ENCODE assay signal across 23 mouse cellular contexts in the genomic region with DNA sequence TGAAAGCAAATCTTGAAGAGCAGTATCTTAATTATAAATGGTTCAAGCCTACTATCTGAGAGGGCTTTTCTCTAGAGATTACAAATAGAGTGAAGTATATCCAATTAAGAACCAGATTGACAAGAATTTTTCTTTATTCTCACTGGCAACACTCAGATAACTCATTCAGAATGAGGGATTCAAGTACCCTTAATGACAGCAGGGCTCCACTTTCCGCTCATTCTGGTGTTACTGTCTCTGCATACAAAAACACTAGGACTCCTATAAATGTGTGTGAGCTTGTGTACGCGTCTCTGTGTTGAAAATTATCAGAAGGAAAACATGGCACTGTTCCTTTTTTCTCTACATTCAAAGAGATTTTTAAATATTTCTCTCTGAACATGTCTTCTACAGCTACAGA.
DNase-seq lines count a peak whose midpoint lies in the region; ATAC-seq and TF ChIP-seq lines count a peak whose summit lies in the region.
"Had no signal": no experiment of that assay in that cellular context is flagged by ENCODE, and none has a peak within 500 bp of the region (broad histone marks: within the 10 kb centered on the region; RNA-seq: fewer than 3 reads in every experiment).

No protein-coding gene starts in this region.

- H3K4me1 ChIP-seq in forebrain, embryonic 13.5 days = no peaks in the 10 kb centered on the region
- H3K4me1 ChIP-seq in forebrain, embryonic 12.5 days = no peaks in the 10 kb centered on the region
- no peaks in the 10 kb centered on the region for H3K4me1 ChIP-seq in forebrain, embryonic 16.5 days (replicated peaks; ENCODE audit: control insufficient read depth, insufficient read depth, low read length)
- H3K4me1 ChIP-seq in forebrain, embryonic 10.5 days = no peaks in the 10 kb centered on the region
- no peaks in the 10 kb centered on the region for H3K4me1 ChIP-seq in midbrain, embryonic 14.5 days (ENCODE audit: control insufficient read depth, insufficient read depth, low read length)
- no peaks in the 10 kb centered on the region for H3K4me1 ChIP-seq in midbrain, embryonic 13.5 days (replicated peaks)
- H3K4me1 ChIP-seq: embryonic facial prominence, embryonic 10.5 days; embryonic facial prominence, embryonic 12.5 days had no signal

- peak; percentile 36; the same call in 1 of the 2 replicates for ATAC-seq in forebrain, embryonic 13.5 days
- ATAC-seq in forebrain, embryonic 12.5 days (ENCODE audit: low FRiP score) = no peak
- ATAC-seq in forebrain, embryonic 16.5 days = peak; percentile 38; the same call in 1 of the 2 replicates
- peak; percentile 20; the same call in 1 of the 2 replicates for ATAC-seq in midbrain, embryonic 14.5 days (ENCODE audit: low FRiP score, low TSS enrichment)
- ATAC-seq in midbrain, embryonic 13.5 days = no peak
- ATAC-seq: activated CD4-positive, CD25-positive, alpha-beta regulatory T cell, adult 4 months; CD4-positive, CD25-positive, alpha-beta regulatory T cell, adult 4 months; Patski had no signal

- no peak for TF ChIP-seq CTCF in brain, embryonic 14.5 days (IDR thresholded peaks at IDR 0.05; ENCODE audit: borderline replicate concordance, extremely low read depth, insufficient read depth, insufficient read length)

- no peaks in the 10 kb centered on the region for H3K27me3 ChIP-seq in forebrain, embryonic 13.5 days
- H3K27me3 ChIP-seq in forebrain, embryonic 12.5 days = no peaks in the 10 kb centered on the region
- H3K27me3 ChIP-seq in forebrain, embryonic 16.5 days (replicated peaks; ENCODE audit: control insufficient read depth, insufficient read depth, low read length) = no peaks in the 10 kb centered on the region
- no peaks in the 10 kb centered on the region for H3K27me3 ChIP-seq in forebrain, embryonic 10.5 days (ENCODE audit: poor library complexity, severe bottlenecking)
- no peaks in the 10 kb centered on the region for H3K27me3 ChIP-seq in midbrain, embryonic 14.5 days (ENCODE audit: control insufficient read depth, insufficient read depth, low read length)
- no peaks in the 10 kb centered on the region for H3K27me3 ChIP-seq in midbrain, embryonic 13.5 days
- H3K27me3 ChIP-seq: CH12.LX; embryonic facial prominence, embryonic 12.5 days; Patski had no signal

- H3K4me3 ChIP-seq in forebrain, embryonic 13.5 days = no peak overlapping the region
- H3K4me3 ChIP-seq in forebrain, embryonic 12.5 days (replicated peaks) = no peak overlapping the region
- no peak overlapping the region for H3K4me3 ChIP-seq in forebrain, embryonic 16.5 days (replicated peaks; ENCODE audit: low read length)
- H3K4me3 ChIP-seq in forebrain, embryonic 10.5 days = no peak overlapping the region
- H3K4me3 ChIP-seq in midbrain, embryonic 14.5 days (replicated peaks; ENCODE audit: low read depth, low read length) = no peak overlapping the region
- no peak overlapping the region for H3K4me3 ChIP-seq in midbrain, embryonic 13.5 days (replicated peaks)
- H3K4me3 ChIP-seq: embryonic facial prominence, embryonic 10.5 days; embryonic facial prominence, embryonic 12.5 days had no signal

- H3K36me3 ChIP-seq in forebrain, embryonic 13.5 days (ENCODE audit: poor library complexity, severe bottlenecking) = no peaks in the 10 kb centered on the region
- H3K36me3 ChIP-seq in forebrain, embryonic 12.5 days (replicated peaks) = no peaks in the 10 kb centered on the region
- H3K36me3 ChIP-seq in forebrain, embryonic 16.5 days (ENCODE audit: control insufficient read depth, insufficient read depth) = no peaks in the 10 kb centered on the region
- no peaks in the 10 kb centered on the region for H3K36me3 ChIP-seq in forebrain, embryonic 10.5 days (replicated peaks)
- H3K36me3 ChIP-seq in midbrain, embryonic 14.5 days (ENCODE audit: control insufficient read depth, insufficient read depth, low read length) = no peaks in the 10 kb centered on the region
- H3K36me3 ChIP-seq in midbrain, embryonic 13.5 days = no peaks in the 10 kb centered on the region
- H3K36me3 ChIP-seq: embryonic facial prominence, embryonic 10.5 days; embryonic facial prominence, embryonic 12.5 days; G1E had no signal

- no peak overlapping the region for H3K27ac ChIP-seq in forebrain, embryonic 13.5 days
- no peak overlapping the region for H3K27ac ChIP-seq in forebrain, embryonic 12.5 days
- H3K27ac ChIP-seq in forebrain, embryonic 16.5 days (ENCODE audit: low read length) = no peak overlapping the region
- no peak overlapping the region for H3K27ac ChIP-seq in forebrain, embryonic 10.5 days
- no peak overlapping the region for H3K27ac ChIP-seq in midbrain, embryonic 14.5 days (replicated peaks; ENCODE audit: low read depth, low read length)
- H3K27ac ChIP-seq in midbrain, embryonic 13.5 days = no peak overlapping the region
- H3K27ac ChIP-seq: embryonic facial prominence, embryonic 10.5 days; embryonic facial prominence, embryonic 12.5 days had no signal

- no peaks in the 10 kb centered on the region for H3K9me3 ChIP-seq in forebrain, embryonic 13.5 days (replicated peaks)
- H3K9me3 ChIP-seq in forebrain, embryonic 12.5 days = no peaks in the 10 kb centered on the region
- H3K9me3 ChIP-seq in forebrain, embryonic 16.5 days (ENCODE audit: control insufficient read depth, low read length) = no peaks in the 10 kb centered on the region
- H3K9me3 ChIP-seq in forebrain, embryonic 10.5 days = no peaks in the 10 kb centered on the region
- no peaks in the 10 kb centered on the region for H3K9me3 ChIP-seq in midbrain, embryonic 14.5 days (ENCODE audit: control insufficient read depth, low read length)
- no peaks in the 10 kb centered on the region for H3K9me3 ChIP-seq in midbrain, embryonic 13.5 days
- H3K9me3 ChIP-seq: embryonic facial prominence, embryonic 10.5 days; embryonic facial prominence, embryonic 12.5 days; G1E had no signal

- WGBS in forebrain, embryonic 13.5 days = 51% methylated on average over 3 of the region's 3 CpGs
- WGBS in forebrain, embryonic 12.5 days = 64% methylated on average over 3 of the region's 3 CpGs
- WGBS in forebrain, embryonic 16.5 days = 30% methylated on average over 3 of the region's 3 CpGs
- WGBS in forebrain, embryonic 10.5 days = 85% methylated on average over 3 of the region's 3 CpGs
- WGBS in midbrain, embryonic 14.5 days = 56% methylated on average over 3 of the region's 3 CpGs
- 60% methylated on average over 3 of the region's 3 CpGs for WGBS in midbrain, embryonic 13.5 days

- no peak for TF ChIP-seq POLR2A in brain, embryonic 14.5 days (IDR thresholded peaks at IDR 0.05; ENCODE audit: borderline replicate concordance, extremely low read depth, insufficient read depth, insufficient read length, poor library complexity, severe bottlenecking)

- DNase-seq in forebrain, embryonic 10.5 days (ENCODE audit: extremely low spot score, low spot score) = no peak
- DNase-seq in midbrain, embryonic 14.5 days = peak; percentile 28
- peak; percentile 76 for DNase-seq in brain, embryonic 14.5 days (ENCODE audit: low read depth)
- DNase-seq: adrenal gland, adult 8-10 months; adrenal gland, postnatal 14 days; adrenal gland, postnatal 36 days; B cell, adult 2 months; cerebellum, adult 11 months; cerebellum, adult 18-20 months; cerebellum, adult 8-10 months; cerebellum, adult 9-11 months; cerebellum, postnatal 14 days had no signal

- H3K4me2 ChIP-seq in forebrain, embryonic 13.5 days = no peak overlapping the region
- H3K4me2 ChIP-seq in forebrain, embryonic 12.5 days = no peak overlapping the region
- H3K4me2 ChIP-seq in forebrain, embryonic 16.5 days (ENCODE audit: low read length) = no peak overlapping the region
- no peak overlapping the region for H3K4me2 ChIP-seq in midbrain, embryonic 14.5 days (ENCODE audit: low read length)
- no peak overlapping the region for H3K4me2 ChIP-seq in midbrain, embryonic 13.5 days (replicated peaks)
- H3K4me2 ChIP-seq: embryonic facial prominence, embryonic 12.5 days had no signal

- H3K9ac ChIP-seq in forebrain, embryonic 13.5 days = no peak overlapping the region
- H3K9ac ChIP-seq in forebrain, embryonic 12.5 days = no peak overlapping the region
- no peak overlapping the region for H3K9ac ChIP-seq in forebrain, embryonic 16.5 days (replicated peaks; ENCODE audit: low read depth, low read length)
- no peak overlapping the region for H3K9ac ChIP-seq in midbrain, embryonic 14.5 days (replicated peaks; ENCODE audit: low read length)
- no peak overlapping the region for H3K9ac ChIP-seq in midbrain, embryonic 13.5 days (replicated peaks)
- H3K9ac ChIP-seq: embryonic facial prominence, embryonic 12.5 days had no signal

Comparison
In these comparisons a context has a peak if more than half of its experiments do, and no peak if none do; other contexts are left out.
1. ATAC-seq: peak in forebrain, embryonic 13.5 days (single experiment), forebrain, embryonic 16.5 days (single experiment) and midbrain, embryonic 14.5 days (single experiment); none in forebrain, embryonic 12.5 days (single experiment) and midbrain, embryonic 13.5 days (single experiment).